Mouse (Mus musculus) urinary bladder, postnatal 14 days (tissue): ENCODE measurements around the gene Mgat2.
"Not testable (repeated sequence)": the region's sequence is repeated elsewhere in the genome, so short reads cannot be mapped to it uniquely, and the experiment has no call there.

Experiments
- DNase-seq: peaks from one replicate; pipeline ENCODE4 v3.0.0; 2021; ENCODE audit warnings: low spot score

Gene Mgat2

DNA sequence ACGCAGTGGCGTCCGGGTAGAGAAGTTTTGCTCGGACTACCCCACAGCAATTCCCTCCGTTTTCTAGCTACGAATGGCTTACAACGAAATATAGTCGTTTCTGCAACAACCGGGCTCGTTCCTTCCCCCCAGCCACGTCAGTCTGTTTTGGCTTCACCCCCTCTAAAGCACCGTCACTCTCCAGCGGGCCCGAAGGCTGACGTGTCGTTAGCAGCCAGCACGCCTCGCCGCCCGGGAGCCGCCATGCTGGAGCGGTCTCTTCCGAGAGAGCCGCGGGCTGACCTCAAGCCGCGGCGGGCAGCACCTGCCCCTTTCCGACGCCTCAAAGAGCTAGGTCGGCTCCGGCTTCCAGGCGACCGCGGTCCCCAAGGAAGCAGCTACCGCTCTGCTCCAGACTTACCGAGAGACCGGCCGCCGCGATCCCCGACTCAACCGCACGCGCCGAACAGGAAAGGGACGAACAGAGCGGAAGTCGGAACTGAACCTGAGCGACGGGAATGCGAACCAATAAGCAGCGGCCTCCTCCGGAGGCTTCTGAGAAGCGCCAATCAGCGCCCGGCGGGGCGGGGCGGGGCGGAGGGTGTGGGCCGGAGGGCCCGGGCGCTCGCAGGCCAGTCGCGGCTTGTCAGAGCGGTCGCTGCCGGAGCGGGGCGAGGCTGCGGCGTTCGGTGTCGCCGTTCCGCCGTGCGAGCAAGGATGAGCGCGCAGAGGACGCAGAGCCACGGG is at the start of gene Mgat2, which contains the start of gene Rpl36al:
TSS of gene Mgat2 (plus strand) at position 575 of the 726 bp plus-strand sequence.
TSS of gene Rpl36al (minus strand) at position 501 of the 726 bp plus-strand sequence.
- peak; percentile 100 for DNase-seq

DNA sequence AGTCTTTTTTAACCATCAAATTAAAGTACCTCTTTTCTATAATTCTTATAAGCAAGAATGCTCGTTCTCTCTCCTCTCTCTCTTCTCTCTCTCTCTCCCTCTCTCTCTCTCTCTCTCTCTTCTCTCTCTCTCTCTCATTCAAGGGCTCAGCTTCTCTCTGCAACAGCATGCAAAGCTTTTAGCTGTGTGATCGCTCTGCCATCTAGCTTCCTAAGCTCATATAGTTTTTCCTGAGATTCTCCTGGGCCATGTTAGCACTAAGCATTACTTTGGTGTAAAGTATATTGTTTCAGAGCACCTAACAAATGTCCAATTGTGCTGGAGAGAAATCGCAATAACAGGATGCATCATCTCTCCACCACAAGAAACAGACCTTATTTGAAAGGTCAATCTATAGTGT is 44.8 kb upstream of the Mgat2 start:
- DNase-seq, result no peak

DNA sequence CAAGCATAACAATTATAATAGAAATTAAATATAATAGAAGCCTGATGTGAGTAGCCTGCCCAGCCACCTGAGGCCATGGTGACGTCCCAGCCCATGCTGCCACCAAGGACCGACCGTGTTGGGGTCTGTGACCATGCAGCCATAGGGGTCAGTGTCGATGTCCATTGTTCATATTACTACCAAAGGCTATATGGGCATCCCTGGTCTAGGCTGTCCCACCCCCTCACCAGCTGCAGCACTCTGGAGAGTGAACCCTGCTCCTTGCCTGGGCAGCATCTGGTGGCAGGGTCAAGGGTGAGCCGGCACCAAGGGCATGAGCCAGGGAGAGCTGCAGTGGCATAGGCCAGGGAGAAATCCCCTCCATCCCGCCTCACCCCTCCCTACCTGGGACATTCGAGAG is 44.1 kb upstream of the Mgat2 start:
- no peak for DNase-seq

DNA sequence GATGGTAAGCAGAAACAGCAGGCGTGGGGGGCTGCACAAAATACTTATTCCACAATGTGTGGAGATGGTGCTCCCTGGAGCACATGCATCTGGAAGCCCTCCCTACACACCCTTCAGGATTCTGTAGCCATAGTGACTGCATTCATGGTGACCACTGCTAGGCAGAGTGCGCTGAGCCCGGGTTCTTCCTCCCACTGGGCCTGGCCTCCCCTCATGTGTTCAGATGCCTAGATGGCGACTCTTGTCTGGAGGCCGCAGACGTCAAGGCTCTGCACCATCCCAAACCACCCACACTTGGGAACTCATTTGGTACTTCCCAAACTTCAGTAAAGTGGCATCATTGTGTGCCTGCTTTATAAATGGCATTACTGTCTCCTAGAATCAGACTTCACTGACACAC is 40.5 kb upstream of the Mgat2 start:
- no peak for DNase-seq

DNA sequence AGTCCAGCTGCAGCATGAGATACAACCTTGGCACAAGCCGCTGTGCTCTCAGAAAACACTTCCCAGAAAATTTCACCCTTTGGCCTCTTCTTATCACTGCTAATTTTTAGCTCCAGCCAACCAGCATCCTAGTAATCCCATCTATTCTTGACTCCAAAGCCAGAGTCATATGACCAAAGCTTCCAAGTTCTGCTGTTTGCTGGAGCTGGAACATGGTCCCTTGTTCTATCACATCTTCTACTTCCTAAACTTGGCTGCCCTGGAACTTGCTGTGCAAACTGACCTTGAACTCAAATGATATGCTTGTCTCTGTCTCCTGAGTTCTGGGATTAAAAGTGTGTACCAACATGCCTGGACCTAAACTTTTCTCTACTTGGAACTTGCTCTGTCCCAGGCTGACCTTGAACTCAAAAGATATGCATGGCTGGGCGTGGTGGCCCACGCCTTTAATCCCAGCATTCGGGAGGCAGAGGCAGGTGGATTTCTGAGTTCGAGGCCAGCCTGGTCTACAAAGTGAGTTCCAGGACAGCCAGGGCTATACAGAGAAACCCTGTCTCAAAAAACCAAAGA is 36.7 kb upstream of the Mgat2 start:
- DNase-seq, result no peak

DNA sequence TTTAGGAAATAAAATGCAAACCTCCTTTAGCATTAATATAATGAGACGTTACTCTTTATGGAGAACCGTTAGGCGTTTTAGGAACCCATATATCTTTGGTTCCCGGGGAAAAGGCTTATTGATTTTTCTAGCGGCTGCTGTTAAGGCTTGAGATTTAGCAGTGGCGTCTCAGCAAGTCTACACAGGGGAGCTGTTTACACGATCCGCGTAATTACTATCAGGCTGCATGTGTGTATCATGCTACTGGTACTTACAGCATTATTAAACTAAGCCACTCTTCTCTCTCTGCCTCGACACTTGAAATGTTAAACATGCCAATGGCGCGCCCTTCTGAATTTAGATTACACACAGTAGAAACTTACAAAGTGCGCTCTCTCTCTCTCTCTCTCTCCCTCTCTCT is 33.9 kb upstream of the Mgat2 start:
- no peak for DNase-seq

DNA sequence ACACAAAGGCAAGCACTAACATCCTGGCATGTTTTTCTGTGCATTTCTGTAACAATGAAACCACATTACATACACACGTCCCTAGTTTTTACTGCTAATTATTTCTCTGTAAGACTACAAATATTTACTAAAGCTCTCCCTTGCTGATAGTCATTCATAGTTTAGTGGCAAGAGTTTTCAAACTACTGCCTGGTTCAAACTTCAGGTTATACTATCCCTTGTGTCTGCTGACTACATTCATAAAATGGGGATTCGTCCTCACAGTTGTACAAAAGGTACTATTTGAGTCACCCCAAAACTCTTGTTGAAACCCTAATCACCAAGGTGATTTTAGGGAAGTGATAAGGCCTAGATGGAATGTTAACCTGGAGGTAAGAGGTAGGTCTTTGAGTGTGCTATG is 28.0 kb upstream of the Mgat2 start:
- no peak for DNase-seq

DNA sequence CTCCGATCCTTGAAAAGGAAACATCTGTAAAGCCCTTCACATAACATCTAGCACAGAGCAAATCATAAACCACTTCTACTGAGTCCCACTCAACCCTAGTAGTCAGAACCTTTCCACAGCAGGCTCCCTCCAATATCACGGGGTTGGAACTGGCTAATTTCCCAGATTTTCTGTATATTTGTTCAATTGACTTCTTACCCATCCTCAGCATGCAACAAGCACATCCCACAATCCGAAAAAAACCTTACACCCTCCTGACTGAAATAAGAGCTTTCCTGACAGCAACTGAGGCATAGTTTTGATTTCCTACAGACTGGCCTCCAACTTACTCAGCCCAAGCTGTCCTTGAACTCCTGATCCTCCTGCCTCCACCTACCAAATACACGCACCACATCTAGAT is 27.5 kb upstream of the Mgat2 start:
- DNase-seq, result no peak

DNA sequence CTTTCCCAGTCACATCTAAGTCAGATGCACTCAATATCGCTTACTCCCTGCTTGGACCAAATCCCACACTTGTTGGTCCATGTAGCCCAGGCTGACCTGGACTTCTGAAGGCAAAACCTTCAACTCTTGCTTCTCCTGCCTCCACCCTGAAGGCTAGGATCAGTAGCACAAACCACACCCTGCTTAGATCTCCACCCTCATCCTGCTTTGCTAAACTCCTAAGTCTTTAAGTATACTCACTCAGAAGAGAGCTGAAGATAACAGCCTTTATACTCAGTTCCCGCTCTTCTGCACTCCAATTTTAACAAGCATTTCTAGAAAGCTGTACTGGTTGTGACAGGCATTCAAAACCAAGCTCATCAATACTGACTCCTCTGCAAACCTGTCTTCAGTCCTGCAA is 26.9 kb upstream of the Mgat2 start:
- no peak for DNase-seq

DNA sequence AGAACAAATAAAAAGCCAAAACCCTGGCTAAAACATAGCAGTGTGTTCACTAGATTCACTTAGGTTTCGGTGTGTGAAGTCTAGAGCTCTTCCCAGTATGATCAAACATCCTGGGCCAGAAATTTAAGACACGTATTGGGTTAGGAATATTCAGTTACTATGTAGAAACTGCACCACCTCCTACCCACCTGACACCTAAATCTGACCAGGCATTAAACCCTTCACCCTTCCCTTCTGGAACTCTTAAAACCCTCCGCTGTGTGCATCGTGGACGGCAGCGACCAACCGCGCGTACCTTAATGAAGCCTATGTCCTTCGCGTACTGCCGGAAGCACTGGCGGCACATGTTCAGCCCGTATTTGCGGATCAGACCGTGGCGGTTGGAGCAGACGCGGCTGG is 25.6 kb upstream of the Mgat2 start:
- DNase-seq, result no peak

DNA sequence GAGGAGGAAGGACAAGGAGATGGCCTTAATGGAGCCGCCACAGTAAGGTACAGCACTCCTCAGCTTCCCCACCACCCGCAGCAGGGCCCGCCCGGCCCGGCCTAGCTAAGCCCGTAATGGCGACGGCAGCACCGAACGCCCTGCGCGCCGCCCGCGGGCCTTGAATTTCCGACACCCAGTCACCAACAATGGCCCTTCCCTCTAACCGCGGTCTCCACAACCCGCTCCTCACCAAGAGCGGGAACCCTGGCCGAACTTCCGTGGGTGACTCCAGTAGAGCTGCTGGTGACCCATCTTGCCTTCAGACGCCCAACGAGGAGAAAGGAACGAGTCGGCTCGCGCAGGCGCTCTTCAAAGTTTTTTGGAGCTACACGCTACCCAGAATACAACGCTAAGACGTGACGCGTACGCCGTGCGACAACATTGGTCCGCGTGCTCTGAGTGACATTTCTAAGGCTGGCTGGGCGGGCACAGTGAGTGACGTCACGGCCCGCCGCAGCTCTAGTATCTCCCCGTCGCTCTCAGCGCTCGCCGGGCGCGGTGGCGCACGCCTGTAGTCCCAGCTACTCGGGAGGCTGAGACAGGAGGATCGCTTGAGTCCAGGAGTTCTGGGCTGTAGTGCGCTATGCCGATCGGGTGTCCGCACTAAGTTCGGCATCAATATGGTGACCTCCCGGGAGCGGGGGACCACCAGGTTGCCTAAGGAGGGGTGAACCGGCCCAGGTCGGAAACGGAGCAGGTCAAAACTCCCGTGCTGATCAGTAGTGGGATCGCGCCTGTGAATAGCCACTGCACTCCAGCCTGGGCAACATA is 25.0 kb upstream of the Mgat2 start, which contains the start of gene Rps29:
TSS of gene Rps29 (minus strand) at position 422 of the 813 bp plus-strand sequence.
- peak; percentile 96 for DNase-seq

DNA sequence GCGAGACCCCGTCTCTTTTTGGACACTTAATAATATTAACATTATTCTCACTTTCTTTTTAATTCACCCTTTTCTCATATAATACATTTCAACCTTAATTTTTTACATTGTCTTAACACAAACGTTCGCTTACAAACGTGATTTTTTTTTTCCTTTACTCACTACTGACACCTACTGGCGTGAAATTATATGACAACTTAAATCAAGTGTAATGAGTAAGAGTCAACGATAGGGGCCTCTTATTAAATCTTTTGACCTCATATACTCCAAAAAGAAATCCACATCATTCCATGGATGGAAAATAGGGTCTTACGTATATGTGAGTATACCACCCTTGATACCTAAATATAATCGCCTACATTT is 24.4 kb upstream of the Mgat2 start:
- DNase-seq, result no peak

DNA sequence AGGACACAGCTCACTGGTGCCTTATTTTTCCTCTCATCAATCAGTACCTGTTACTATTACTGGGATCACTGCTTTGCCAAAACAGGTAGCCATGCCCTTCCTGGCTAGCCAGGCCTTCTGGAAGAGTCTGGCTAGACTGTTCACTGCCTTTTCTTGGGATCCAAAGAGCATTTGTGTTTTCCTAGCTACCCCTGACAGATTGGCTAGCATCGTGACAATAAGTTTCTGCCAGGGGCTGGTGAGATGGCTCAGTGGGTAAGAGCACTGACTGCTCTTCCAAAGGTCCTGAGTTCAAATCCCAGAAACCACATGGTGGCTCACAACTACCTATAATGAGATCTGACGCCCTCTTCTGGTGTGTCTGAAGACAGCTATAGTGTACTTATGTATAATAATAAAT is 23.3 kb upstream of the Mgat2 start:
- not testable (repeated sequence) for DNase-seq

DNA sequence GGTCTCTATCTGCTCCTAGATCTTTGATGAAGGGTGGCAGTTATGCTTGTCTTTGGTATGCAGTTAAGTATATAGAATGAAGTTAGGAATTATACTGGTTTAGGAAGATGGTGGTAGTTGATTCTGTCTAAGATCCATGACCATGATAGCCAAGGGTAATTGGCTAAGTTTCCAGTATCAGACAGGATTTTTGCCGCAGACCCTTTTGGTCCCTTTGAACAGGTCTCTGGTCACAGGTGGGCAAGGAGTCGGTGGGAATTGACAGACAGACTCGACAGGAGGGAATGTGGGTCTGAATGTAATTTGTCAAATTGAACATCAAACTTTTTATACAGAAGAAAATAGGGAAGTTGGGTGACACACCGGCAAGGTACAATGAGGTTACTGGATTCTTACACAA is 20.4 kb upstream of the Mgat2 start:
- DNase-seq, result not testable (repeated sequence)

DNA sequence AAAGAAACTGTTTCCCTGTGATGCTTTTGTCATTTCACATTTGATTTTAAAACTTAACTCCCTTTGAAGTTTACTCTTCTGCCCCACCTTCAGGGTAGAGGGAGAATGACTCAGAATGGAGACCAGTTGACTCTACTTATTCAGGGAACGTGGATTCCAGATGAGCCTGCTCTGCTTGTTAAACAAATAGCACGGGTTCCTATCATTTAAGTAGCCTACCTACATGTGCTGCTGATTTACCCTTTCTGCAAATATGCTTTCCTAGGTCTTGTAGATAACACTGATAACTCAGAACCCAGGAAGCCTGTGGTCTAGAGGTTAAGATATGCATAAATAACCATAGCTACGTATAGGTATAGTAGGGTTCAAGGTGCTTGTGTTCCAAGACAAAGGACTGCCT is 19.1 kb upstream of the Mgat2 start:
- DNase-seq, result peak; percentile 22

DNA sequence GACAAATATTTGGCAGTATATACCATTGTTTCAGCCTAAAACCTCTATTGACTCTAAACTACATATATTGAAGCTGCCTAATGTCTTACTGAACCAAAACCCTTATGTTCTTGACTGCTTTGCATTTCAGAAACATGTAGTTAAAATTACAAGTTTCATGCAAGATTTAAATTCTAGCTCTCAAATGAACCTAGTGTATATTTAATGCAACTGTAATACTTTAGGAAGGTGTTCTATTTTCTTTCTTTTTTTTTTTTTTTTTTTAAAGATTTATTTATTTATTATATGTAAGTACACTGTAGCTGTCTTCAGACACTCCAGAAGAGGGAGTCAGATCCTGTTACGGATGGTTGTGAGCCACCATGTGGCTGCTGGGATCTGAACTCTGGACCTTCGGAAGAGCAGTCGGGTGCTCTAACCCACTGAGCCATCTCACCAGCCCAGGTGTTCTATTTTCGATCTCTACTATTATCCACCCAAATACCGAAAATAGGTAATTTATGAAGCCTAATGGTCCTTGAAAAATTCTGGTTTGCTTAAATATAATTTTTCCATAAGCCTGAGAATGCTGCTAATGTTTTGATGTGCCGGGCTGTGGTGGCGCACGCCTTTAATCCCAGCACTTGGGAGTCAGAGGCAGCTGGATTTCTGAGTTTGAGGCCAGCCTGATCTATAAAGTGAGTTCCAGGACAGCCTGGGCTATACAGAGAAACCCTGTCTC is 16.9 kb upstream of the Mgat2 start:
- DNase-seq, result not testable (repeated sequence)

DNA sequence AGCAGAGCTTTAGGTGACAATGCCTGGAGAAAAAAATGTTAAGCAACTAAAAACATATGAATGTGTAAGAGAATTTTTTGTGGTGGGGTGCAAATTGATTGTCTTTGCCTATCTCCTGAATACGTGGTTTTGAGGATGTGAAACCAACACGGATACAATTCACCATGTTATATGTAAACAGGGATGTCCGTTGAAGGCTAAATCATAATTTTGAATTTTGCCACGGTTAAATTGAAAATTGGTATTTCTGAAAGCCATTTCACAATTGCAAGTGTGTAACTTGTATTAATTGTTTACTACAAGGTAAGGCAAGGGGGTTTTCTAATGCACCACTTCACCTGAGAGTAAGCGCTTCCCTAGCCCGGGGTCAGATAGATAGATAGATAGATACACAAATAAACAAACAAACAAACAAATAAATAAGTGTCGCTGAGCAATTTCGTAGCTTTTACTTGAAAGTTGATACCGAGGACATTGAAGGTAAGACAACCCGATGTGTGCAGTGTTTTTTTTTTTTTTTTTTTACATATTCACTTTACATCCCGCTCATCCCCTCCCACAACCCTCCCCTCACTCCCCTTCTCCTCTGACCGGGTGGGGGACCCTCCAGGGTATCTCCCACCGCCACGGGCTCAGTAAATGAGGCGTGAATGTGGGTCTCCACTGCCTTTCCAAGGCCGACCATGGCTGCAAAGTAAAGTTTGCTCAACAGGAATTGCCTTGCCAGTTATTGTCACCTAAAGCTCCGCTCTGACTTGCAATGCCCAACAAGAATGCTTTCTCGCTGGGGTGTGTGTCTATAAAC is 16.1 kb upstream of the Mgat2 start:
- no peak for DNase-seq

DNA sequence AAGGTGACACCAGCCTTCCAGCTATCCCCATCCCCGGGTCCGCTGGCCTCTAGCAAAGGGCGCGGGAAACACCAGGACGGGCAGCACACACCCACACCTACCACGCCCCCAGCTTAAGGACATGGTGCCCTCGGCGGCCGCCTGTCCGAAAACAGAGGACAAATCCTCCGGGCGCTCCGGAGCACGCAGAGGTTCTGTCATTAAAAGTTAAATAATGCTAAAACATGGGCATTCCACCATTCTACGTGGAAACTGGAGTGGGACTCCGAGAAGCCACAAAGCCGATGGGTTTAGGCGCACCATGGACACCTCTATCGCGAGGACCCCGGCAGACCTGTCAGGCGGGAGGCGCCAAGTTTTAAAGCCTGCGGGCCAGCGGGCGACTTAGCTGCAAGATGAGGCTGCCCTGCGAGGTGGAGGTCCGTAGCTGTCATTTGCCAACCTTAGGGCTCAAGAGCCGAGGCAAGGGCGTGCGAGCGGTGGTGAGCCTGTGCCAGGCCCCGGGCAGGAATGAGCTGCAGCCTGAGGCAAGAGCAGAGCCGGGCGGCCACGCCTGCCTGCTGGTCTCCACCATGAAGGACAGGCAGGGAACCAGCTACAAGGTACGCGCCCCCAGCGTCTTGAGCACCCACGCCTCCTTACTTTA is 15.4 kb upstream of the Mgat2 start, which contains the start of gene Lrr1:
TSS of gene Lrr1 (plus strand) at position 354 of the 646 bp plus-strand sequence.
- peak; percentile 84 for DNase-seq

DNA sequence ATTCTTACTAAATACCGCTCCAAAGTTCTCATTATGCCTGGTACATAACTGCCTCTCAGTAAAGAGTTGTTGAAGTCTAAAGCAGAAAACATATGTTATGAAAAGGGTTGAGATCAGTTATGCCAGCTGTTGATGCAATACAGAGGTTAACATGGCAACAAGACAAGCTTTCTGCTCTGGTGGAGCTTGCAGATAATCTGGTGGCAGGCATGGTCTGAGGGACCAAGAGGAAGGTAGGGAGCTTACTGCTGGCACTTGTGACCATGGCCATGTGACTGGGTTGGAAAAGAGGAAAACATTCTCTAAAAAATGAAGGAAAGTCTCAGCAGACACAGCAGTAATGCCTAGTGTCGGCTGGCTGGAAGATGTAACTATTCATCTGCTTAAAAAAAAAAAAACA is 12.7 kb upstream of the Mgat2 start:
- no peak for DNase-seq

DNA sequence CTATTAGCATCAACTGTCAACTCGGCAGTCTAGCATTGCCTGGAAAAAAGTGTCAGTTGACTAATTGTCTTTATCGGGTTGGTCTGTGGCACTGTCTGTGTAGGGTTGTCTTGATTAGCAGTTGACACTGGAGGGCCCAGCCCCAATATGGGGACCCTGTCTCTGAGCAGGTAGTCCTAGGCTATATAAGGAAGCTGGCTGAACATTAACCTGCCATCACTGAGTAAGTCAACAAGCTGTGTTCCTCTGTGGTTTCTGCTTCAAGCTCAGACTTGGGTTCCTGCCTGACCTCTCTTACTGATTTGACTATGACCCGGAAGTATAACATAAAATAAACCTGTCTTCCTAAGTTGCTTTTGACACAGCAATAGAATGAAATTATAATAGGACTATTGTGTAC is 8.0 kb upstream of the Mgat2 start:
- no peak for DNase-seq

DNA sequence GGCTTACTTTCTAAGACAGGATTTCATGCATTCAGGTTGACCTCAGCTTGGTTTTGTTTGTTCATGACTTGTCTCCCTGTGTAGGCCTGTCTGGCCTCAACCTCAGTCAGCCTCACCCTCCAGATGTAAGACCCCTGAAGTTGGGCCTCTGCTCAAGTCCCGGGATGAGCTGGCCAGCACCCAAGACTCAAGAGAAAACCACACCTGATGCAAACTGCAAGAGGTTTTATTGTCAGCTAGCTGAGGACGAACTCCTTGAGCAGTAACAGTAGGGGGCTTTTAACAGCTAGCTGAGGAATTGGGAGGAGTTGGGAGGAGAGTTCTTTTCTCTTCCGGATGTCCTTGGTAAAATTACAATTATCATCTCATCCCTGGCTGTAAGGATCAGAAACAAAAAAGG is 6.4 kb upstream of the Mgat2 start:
- DNase-seq, result no peak
